Mouse (Mus musculus): ENCODE measurements at regions not wholly inside any gene's neighbourhood (a gene's known extent, or its start where the extent isn't known, plus 50 kb on each side); places are given as distances from the start of the nearest gene placed in this dataset.

GRCm38 (mm10) chr8:90502879-90503278, 154.7 kb upstream of the Tox3 start:
- no peak for DNase-seq (ENCODE audit: low spot score in 2 of 2)

- DNase-seq (ENCODE audit: low spot score in 2 of 2): no peak
Measured at GRCm38 (mm10) chr8:90499315-90499714, 151.2 kb upstream of the Tox3 start.

- no peak for DNase-seq (ENCODE audit: low spot score in 2 of 2)
Measured at GRCm38 (mm10) chr8:90496658-90497163, 148.6 kb upstream of the Tox3 start.

GRCm38 (mm10) chr8:90495943-90496371, 147.8 kb upstream of the Tox3 start:
- no peak for DNase-seq (ENCODE audit: low spot score in 2 of 2)

GRCm38 (mm10) chr8:90492521-90493225, 144.5 kb upstream of the Tox3 start:
- no peak for DNase-seq (ENCODE audit: low spot score in 2 of 2)

- no peak for DNase-seq (ENCODE audit: low spot score in 2 of 2)
Measured at GRCm38 (mm10) chr8:90491691-90492090, 143.5 kb upstream of the Tox3 start.

GRCm38 (mm10) chr8:90490734-90491441, 142.7 kb upstream of the Tox3 start:
- DNase-seq (ENCODE audit: low spot score in 2 of 2): no peak

GRCm38 (mm10) chr8:90486556-90486955, 138.4 kb upstream of the Tox3 start:
- DNase-seq (ENCODE audit: low spot score in 2 of 2): no peak

- DNase-seq (ENCODE audit: low spot score in 2 of 2): no peak
Measured at GRCm38 (mm10) chr8:90478149-90478548, 130.0 kb upstream of the Tox3 start.

GRCm38 (mm10) chr8:90474066-90474465, 125.9 kb upstream of the Tox3 start:
- DNase-seq (ENCODE audit: low spot score in 2 of 2): no peak

- no peak for DNase-seq (ENCODE audit: low spot score in 2 of 2)
Measured at GRCm38 (mm10) chr8:90470826-90471225, 122.7 kb upstream of the Tox3 start.

GRCm38 (mm10) chr8:90463708-90464107, 115.6 kb upstream of the Tox3 start:
- DNase-seq (ENCODE audit: low spot score in 2 of 2): no peak

GRCm38 (mm10) chr8:90455321-90455720, 107.2 kb upstream of the Tox3 start:
- no peak for DNase-seq (ENCODE audit: low spot score in 2 of 2)

GRCm38 (mm10) chr8:90454130-90454529, 106.0 kb upstream of the Tox3 start:
- no peak for DNase-seq (ENCODE audit: low spot score in 2 of 2)

GRCm38 (mm10) chr8:90441058-90441851, 93.1 kb upstream of the Tox3 start:
- DNase-seq (ENCODE audit: low spot score in 2 of 2): no peak

- no peak for DNase-seq (ENCODE audit: low spot score in 2 of 2)
Measured at GRCm38 (mm10) chr8:90414021-90414420, 65.9 kb upstream of the Tox3 start.
